Mouse (Mus musculus) hindbrain, embryonic 14.5 days (tissue): ENCODE measurements at regions not wholly inside any gene's neighbourhood (a gene's known extent, or its start where the extent isn't known, plus 50 kb on each side); places are given as distances from the start of the nearest gene placed in this dataset.

ENCODE experiments used
- ATAC-seq: fragments of 200-750 bp; cut with Nextera tagmentation; 2 replicates; pipeline ENCODE4 v1.8.0; 2017; ENCODE audit warnings: moderate number of reproducible peaks, mild to moderate bottlenecking, moderate TSS enrichment, moderate library complexity; ENCODE audit not compliant: low FRiP score
- DNase-seq: peaks from one replicate; pipeline ENCODE4 v3.0.0-alpha.2; 2015; ENCODE audit warnings: low spot score
- H3K27ac ChIP-seq: fragments of 300-500 bp; sonication (generic); 2 replicates; pipeline ENCODE4 v1.5.1; 2014; ENCODE audit warnings: mild to moderate bottlenecking, moderate library complexity
- H3K27me3 ChIP-seq: fragments of 300-500 bp; sonication (generic); 2 replicates; pipeline ENCODE4 v1.6.1; 2014; ENCODE audit warnings: mild to moderate bottlenecking, low read length, mixed read lengths; ENCODE audit not compliant: control insufficient read depth, insufficient read depth
- H3K36me3 ChIP-seq: fragments of 300-500 bp; sonication (generic); replicated peaks from 2 replicates; pipeline ENCODE4 v1.6.1; 2014; ENCODE audit not compliant: control insufficient read depth, insufficient read depth
- H3K4me1 ChIP-seq: fragments of 300-500 bp; sonication (generic); replicated peaks from 2 replicates; pipeline ENCODE4 v1.6.1; 2014; ENCODE audit warnings: antibody characterized with exemption, low read length, mixed read lengths; ENCODE audit not compliant: control insufficient read depth, insufficient read depth
- H3K4me2 ChIP-seq: fragments of 300-500 bp; sonication (generic); replicated peaks from 2 replicates; pipeline ENCODE4 v1.6.1; 2014; ENCODE audit warnings: mild to moderate bottlenecking, moderate library complexity
- H3K4me3 ChIP-seq: fragments of 300-500 bp; sonication (generic); replicated peaks from 2 replicates; pipeline ENCODE4 v1.5.1; 2014; ENCODE audit warnings: mild to moderate bottlenecking, low read length
- H3K9ac ChIP-seq: fragments of 300-500 bp; sonication (generic); 2 replicates; pipeline ENCODE4 v1.6.1; 2014
- H3K9me3 ChIP-seq: fragments of 300-500 bp; sonication (generic); 2 replicates; pipeline ENCODE4 v1.6.1; 2016; ENCODE audit warnings: low read length; ENCODE audit not compliant: control insufficient read depth
- WGBS: fragments of 180-500 bp; shearing (Covaris S2); extraction: QIAGEN DNeasy Blood & Tissue Kit; methylation state at CpG from one replicate; pipeline ENCODE4 v1.1.7; 2014; 5-methylcytosine and 5-hydroxymethylcytosine counted together

DNA sequence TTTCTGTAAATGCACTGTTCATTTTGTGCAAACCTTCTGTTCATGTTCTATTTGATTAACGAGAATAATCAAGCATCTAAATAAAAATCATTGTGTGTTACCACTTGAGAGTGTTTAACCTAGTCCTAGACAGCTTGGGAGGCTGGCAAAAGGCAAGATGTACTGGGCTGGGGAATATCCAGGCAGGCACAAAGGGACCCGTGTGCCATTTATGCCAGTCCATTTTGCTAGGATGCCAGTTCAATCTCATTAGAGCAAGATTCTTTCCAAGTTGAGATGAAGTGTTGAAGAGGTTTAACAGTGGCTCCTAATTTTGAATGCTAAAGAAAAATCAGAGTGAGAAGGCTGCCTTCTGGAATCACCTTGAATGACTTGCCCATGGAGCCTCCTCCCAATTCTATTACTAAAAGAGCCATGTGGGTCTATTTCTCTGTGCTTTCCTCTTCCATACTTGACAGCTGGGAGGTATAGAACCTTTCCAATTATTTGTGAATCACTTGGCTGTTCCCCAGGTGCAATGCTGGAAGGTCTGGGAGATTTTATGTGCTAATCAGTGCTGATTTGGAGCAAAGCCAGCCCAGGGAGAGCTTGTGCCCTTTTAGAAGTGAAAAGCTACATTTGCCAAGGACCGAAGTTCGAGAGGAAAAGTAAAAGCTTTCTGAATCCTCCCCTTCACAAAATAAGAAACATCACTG, 618.9 kb upstream of the Agtr1b start:
- DNase-seq (peak; percentile 51), ATAC-seq (peak; percentile 65; the same call in 1 of the 2 replicates)
- H3K4me2 ChIP-seq = peak overlapping the region; percentile 15; the same call in 1 of the 2 replicates
- peaks cover under 1% of the 10 kb centered on the region; the same call in 1 of the 2 replicates for H3K9me3 ChIP-seq
- 41% methylated on average over 4 of the region's 4 CpGs for WGBS
- peaks cover 16% of the 10 kb centered on the region for H3K4me1 ChIP-seq
- no peaks in the 10 kb centered on the region for H3K27me3 ChIP-seq
- H3K36me3 ChIP-seq = no peaks in the 10 kb centered on the region
- no peak overlapping the region for H3K9ac ChIP-seq
- peak overlapping the region; percentile 22 for H3K27ac ChIP-seq
- H3K4me3 ChIP-seq = no peak overlapping the region

DNA sequence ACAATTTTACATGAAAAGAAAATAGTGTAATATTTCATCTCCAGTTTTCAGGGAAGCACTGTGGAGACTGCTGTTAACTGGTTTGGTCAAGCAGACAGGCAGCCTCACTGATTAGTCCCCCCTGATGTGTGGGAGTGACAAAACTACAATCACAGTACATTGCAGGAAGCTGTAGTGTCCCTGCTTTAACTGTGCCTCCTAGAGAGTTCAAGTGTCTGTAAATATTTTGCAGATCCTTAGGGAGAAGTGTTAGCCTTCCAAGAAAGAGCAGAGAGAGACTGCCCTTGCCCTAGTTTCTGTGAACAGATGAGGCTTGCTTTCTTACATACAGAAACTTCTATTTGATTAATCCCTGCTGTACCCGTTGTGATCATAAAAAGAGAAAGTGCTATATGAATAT, 617.2 kb upstream of the Agtr1b start:
- Histone ChIP-seq H3K27me3 (no peaks in the 10 kb centered on the region), H3K4me3 (no peak overlapping the region), H3K9ac (no peak overlapping the region), H3K4me1 (peaks cover 16% of the 10 kb centered on the region), H3K27ac (no peak overlapping the region), H3K36me3 (no peaks in the 10 kb centered on the region), H3K4me2 (no peak overlapping the region), H3K9me3 (no peaks in the 10 kb centered on the region)
- no peak for DNase-seq
- WGBS = 32% methylated on average over 1 of the region's 1 CpGs
- no peak for ATAC-seq

DNA sequence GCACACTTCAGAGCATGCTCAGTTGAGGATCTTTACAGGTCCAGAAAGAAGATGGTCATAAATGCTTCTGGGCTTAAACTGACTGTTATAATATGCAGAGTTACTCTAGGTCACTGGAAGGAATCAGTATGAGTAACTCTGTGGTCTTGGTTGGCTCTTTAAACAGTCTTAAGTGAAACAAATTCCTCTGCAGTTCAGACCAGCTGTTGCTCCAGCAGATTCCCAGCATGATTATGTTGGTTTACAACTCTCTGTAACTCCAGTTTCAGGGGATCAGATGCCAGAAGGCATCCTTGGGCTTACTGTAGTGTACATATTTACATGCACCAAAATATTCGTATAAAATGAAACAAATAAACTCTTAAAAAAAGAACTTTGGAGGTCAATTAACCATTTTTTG, 606.1 kb upstream of the Agtr1b start:
- no peak for ATAC-seq
- no peak overlapping the region for H3K9ac ChIP-seq
- H3K4me1 ChIP-seq = no peaks in the 10 kb centered on the region
- H3K4me3 ChIP-seq = no peak overlapping the region
- WGBS = 81% methylated on average over 1 of the region's 1 CpGs
- no peaks in the 10 kb centered on the region for H3K36me3 ChIP-seq
- DNase-seq = no peak
- H3K9me3 ChIP-seq = no peaks in the 10 kb centered on the region
- H3K4me2 ChIP-seq = no peak overlapping the region
- H3K27ac ChIP-seq = no peak overlapping the region
- no peaks in the 10 kb centered on the region for H3K27me3 ChIP-seq
